Mouse (Mus musculus) ES-E14 (cell line): ENCODE measurements at regions not wholly inside any gene's neighbourhood (a gene's known extent, or its start where the extent isn't known, plus 50 kb on each side); places are given as distances from the start of the nearest gene placed in this dataset.

Source experiments
- MAFK ChIP-seq: IDR thresholded peaks from 2 replicates; pipeline ENCODE4 v1.6.1; 2014; ENCODE audit warnings: mild to moderate bottlenecking, low read depth, low read length, inconsistent platforms; ENCODE audit not compliant: insufficient read depth
- ZC3H11A ChIP-seq: IDR thresholded peaks from 2 replicates; pipeline ENCODE4 v1.6.1; 2012; ENCODE audit warnings: low read depth, mild to moderate bottlenecking, inconsistent platforms, low read length, borderline replicate concordance
- ZNF384 ChIP-seq: IDR thresholded peaks from 2 replicates; pipeline ENCODE4 v1.6.1; 2012; ENCODE audit warnings: low read depth, low read length, inconsistent platforms

- TF ChIP-seq MAFK = no peak
- TF ChIP-seq ZNF384 = no peak
- TF ChIP-seq ZC3H11A = no peak
Observed at GRCm38 (mm10) chr13:71108175-71108574, 266.6 kb upstream of the Adamts16 start.
